Mouse (Mus musculus) ovary, postnatal 14 days (tissue): ENCODE data around the gene Eml3.
"Not testable (repeated sequence)": the region's sequence is repeated elsewhere in the genome, so short reads cannot be mapped to it uniquely, and the experiment has no call there.

Experiments
- DNase-seq: peaks from one replicate; pipeline ENCODE4 v3.0.0; 2022; ENCODE audit warnings: low spot score

Gene Eml3

GRCm38 (mm10) chr19:8929224-8930088, at the start of gene Eml3, which contains the start of gene Rom1:
Gene Eml3 (plus strand): TSS chr19:8929552.
Gene Rom1 (minus strand): TSS chr19:8929356.
- peak; percentile 84 for DNase-seq

- DNase-seq = peak; percentile 78
Measured at GRCm38 (mm10) chr19:8880311-8881033, 48.9 kb upstream of the Eml3 start, which contains the start of gene Uqcc3. Gene Uqcc3 (minus strand): TSS chr19:8880923.

DNA sequence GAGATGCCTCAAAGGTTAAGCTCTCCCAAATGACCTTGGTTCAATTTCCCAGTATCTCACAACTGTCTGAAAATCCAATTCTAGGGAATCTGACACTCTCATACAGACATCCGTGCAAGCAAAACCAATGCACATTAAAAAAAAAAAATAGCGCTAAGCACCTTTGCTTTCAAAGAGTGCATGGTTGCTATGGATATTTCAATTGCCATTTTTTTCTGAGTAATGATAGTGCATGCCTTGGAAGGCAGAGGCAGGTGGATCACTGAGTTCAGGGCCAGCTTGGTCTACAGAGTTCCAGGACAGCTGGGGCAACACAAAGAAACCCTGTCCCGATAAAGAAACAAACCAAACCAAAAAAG, 48.3 kb upstream of the Eml3 start:
- no peak for DNase-seq

GRCm38 (mm10) chr19:8883616-8884015, 45.7 kb upstream of the Eml3 start, which contains the start of the genes Lbhd1 and Gm49403:
Gene Lbhd1 (plus strand): TSS chr19:8883732.
Gene Gm49403 (plus strand): TSS chr19:8883930.
- DNase-seq = no peak

DNA sequence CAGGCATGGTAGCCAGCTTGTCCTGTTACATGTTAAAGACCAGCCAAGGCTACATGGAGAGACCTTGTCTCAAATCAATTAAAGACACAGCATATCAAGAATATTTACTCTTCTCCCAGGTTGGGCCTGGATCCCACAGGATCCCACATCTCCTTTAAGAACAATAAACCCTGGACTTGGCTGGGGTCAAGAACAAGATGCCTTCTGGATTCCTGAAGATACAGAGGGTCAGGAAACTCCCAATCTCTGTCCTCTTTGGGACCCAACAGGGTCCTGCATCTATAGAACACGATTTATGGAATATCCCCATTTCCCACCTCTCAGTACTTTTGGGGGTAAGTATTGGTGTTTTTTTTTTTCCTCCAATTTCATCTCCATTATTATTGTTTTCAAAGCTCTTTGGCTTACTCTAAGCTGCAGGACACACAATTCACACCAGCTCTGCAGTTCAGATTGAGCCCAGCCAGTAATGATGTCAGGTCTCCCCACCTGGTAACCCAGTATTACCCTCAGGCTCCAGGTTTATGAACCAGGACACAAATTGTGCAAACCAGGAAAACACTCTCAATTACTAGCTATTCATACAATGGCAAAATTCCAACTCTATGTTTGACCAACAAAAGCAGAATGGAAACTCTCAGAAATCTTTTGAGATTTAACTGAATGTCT, 42.3 kb upstream of the Eml3 start:
- no peak for DNase-seq

- DNase-seq = no peak
Measured at GRCm38 (mm10) chr19:8887585-8888463, 41.5 kb upstream of the Eml3 start.

GRCm38 (mm10) chr19:8888511-8889385, 40.6 kb upstream of the Eml3 start, which contains the start of the genes 1810009A15Rik and Gm49416:
Gene 1810009A15Rik (plus strand): TSS chr19:8888853.
Gene Gm49416 (plus strand): TSS chr19:8888926.
- DNase-seq = peak; percentile 89

GRCm38 (mm10) chr19:8892829-8893766, 36.3 kb upstream of the Eml3 start, which contains the start of gene Ints5:
Gene Ints5 (plus strand): TSS chr19:8893005.
- DNase-seq = peak; percentile 70

- no peak for DNase-seq
Measured at GRCm38 (mm10) chr19:8895397-8895960, 33.9 kb upstream of the Eml3 start.

- DNase-seq = not testable (repeated sequence)
Measured at GRCm38 (mm10) chr19:8896231-8896630, 33.1 kb upstream of the Eml3 start.

- peak; percentile 49 for DNase-seq
Measured at GRCm38 (mm10) chr19:8897211-8897864, 32.0 kb upstream of the Eml3 start.

DNA sequence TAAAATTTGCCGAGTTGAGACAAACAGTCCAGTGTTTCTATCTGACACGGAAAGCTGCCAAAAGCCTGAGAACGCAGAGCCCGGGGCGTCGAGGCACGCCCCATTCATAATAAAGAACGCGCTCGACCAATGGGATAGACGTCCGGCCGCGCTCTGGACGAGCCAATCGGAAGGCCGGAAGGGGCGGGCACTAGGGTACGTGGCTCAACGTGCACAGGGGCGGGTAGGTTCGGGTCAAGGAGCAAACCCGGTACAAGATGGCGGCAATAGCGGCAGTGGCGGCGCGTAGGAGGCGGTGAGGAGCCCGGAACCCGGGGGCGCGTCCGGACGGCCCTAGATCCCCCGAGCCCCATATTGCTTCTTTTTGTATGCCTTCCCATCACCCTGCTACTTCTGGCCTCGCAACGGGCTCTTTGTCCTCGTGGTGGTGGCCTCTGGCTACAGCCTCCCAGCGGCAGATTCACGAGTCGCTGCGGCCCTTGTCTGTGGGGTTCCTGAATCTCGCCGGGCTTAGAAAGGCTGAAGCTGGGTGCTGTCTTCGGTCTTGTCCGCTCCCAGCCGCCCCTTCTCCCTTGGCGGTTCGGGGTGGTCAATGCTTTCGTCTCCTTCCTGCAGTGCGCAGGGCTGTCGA, 31.4 kb upstream of the Eml3 start, which contains the start of gene Ganab:
TSS of gene Ganab (plus strand) at position 207 of the 631 bp plus-strand sequence.
- DNase-seq = peak; percentile 87

- DNase-seq = no peak
Measured at GRCm38 (mm10) chr19:8898576-8898975, 30.8 kb upstream of the Eml3 start.

DNA sequence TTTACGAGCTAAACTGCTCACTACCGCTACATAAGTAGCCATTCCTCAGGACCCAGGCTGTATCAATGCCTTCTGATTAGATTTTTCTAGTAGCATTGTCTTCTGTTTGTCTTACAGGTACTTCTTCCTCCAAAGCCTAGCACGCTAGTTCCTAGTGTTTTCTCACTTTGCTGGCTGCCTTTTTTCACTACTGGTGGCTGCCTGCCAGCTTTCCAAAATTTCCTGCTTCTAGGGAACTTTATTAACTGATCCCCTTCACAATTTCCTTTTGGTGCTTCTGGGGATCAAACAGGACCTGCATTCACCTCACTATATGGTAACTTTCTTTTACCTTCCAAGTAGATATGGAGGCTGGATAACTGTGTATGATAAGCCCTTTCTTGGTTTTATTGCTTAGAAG, 30.3 kb upstream of the Eml3 start:
- DNase-seq = no peak

GRCm38 (mm10) chr19:8903412-8903811, 25.9 kb upstream of the Eml3 start:
- no peak for DNase-seq

GRCm38 (mm10) chr19:8908531-8908930, 20.8 kb upstream of the Eml3 start:
- no peak for DNase-seq

- DNase-seq = no peak
Measured at GRCm38 (mm10) chr19:8911810-8912209, 17.5 kb upstream of the Eml3 start.

DNA sequence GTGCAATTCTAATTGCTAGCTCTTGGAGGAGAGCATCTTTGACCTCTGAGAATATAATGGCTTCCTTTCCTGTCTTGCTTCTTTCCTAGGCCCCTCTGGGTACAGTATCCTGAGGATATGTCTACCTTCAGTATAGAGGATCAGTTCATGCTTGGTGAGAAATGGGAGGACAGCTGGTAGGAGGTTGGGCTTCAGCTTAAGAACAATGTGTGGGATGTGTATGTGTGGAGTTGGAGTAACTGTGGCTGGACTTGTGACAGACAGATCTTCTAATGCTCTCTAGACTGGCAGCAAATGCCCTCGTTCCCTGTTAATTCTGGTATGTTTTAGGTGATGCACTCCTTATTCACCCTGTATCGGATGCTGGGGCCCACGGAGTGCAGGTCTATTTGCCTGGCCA, 15.1 kb upstream of the Eml3 start:
- DNase-seq = no peak
